Mouse (Mus musculus) urinary bladder, postnatal 4 days (tissue): ENCODE data around the gene Wfdc15b.

ENCODE experiments used
- DNase-seq, 2 experiments: peaks; one replicate each; pipeline ENCODE4 v3.0.0; 2021 to 2022; ENCODE audit warnings: low spot score in 2 of 2

The Wfdc15b gene

GRCm38 (mm10) chr2:164180124-164180523 is 41.3 kb downstream of the Wfdc15b start:
- DNase-seq, result peak in 1 of 2 experiments; percentile 57

DNA sequence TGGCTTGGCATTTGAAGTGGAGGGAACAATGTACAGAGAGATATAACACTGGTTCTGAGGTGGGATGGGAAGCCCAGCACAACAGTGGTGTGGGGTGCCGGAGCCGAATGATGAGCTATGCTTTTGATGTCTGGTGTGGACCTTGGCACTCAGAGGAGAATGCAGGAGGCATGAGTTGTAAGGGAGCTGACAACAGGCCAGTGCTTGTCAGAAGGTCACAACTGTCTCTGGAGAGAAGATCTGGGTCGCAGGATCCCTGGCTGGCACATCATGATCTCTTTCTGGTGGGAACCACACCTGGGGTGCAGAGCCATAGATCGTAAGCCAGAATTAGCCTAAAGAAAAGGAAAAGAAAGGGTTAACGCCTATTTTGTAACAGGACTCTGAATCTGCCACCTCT is 43.6 kb downstream of the Wfdc15b start:
- no peak for DNase-seq

GRCm38 (mm10) chr2:164175850-164176249 is 45.6 kb downstream of the Wfdc15b start:
- no peak for DNase-seq

DNA sequence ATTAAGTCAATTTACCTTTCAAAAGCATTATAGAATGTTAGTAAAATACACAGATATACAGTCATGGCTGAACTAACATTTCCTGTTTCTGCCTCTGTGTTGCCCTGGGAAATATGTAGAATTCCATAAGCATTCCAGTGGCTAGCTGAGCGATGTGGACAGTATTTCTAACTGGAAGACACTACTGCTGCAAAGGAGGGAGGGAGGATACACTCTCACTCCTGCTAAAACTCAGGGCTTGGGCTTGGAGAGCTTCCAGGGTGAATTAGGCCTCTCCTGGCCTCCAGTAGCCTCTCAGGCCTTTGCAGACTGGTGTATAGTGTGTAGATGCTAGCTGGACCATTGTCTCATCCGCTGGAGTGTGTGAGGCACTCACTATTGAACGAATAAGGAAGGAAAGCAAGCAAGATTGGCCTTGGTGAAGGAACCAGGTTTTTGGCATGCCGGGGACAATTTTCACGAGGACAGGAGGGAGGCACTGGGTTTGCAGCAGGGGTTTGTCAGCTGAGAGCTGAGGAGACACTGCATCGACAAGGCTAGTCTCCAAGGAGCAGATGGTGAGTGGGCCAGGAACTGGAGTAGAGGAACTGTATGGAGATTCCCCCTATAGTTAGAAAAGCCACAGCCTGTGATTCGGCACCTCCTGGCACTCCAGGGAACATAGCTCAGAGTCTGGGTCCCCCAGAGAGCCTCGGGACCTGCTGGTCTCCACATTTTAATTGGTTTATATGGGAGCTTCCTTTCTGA is 46.6 kb downstream of the Wfdc15b start:
- DNase-seq, result no peak

- DNase-seq, result no peak
These were observed 48.1 kb downstream of the Wfdc15b start for GRCm38 (mm10) chr2:164173394-164173793.

GRCm38 (mm10) chr2:164170902-164171301 is 50.6 kb downstream of the Wfdc15b start, which contains the start of gene Kcns1:
Gene Kcns1 (minus strand): TSS chr2:164171113.
- DNase-seq, result no peak

DNA sequence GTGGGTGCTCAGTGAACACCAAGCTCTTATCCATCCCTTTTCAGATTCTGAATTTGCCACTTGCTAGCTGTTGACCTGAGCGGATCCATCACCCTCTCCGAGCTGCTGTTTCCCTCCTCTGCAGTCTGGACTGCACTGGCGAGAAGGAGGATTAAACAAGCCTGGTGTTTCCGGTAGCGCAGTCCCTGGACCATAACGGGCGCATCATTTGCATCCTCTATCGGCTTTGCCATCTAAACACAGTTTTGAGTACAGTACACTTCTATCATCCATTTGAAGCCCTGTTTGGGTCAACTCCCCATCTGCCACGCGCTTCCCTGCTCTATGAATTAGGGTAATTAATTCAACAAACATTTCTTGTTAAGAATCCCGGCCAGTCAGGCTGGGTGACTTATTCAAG is 51.1 kb downstream of the Wfdc15b start:
- no peak for DNase-seq

GRCm38 (mm10) chr2:164168571-164168946 is 52.9 kb downstream of the Wfdc15b start:
- DNase-seq, result no peak

DNA sequence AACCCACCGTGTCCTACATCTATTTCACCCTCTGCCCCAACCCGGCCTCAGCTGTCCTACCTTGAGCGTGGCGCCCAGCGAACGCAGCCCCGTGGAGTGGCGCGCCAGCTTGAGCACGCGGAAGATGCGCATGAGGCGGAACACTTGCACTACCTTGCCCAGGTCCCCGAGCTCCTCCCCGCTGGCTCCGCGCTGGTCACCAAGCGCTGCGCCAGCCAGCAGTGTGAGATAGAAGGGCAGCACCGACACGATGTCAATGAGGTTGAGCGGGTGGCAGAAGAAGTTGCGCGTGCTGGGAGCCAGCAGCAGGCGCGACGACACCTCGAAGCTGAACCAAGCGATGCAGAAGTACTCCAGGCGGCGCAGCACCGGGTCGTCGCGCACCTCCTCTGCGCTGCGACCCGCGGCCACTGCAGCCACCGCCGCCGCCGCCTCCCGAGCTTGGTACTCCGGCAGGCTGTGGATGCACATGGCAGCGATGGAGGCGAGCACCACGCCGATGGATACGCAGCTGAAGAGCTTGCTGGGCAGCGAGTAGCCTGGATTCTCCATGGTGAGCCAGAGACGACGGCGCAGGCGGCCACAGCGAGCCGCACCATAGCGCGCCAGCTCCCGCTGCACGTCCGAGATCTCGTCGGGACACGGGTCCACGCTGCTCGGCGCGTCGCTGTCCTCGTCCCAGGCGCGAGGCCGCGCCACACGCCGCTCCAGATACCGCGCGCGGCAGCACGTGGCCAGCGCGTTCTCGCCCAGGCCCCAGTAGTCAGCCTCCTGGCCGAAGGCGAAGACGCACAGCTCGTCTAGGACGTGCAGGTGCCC is 53.5 kb downstream of the Wfdc15b start:
- DNase-seq, result no peak

DNA sequence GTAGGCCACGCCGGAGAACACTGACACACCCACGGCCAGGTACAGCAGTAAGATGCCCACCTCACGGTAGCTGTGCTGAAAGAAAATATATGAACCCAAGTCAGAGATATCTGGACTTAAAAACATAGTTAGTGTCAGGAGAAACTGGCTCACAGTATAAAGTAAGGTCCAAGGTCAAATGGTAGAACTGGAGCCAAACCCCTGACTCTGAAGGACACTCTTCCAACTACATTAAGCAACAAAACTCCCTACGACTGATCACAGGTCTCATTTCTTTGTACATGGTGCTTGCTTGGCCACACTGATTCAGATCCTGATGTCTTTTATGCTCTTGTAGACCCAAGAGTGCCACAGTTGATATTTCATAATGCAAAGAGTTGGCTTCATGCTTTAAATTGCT is 56.5 kb downstream of the Wfdc15b start:
- DNase-seq, result no peak
